Mouse (Mus musculus): Measurements from ENCODE around the gene 3110082I17Rik. TPM values are rescaled to one million over a fixed set of nuclear protein-coding genes. Genes with fewer than 3 reads are reported as not detected.
A peak's percentile ranks its signal among the peaks of the same experiment; 100 is the strongest.

The 3110082I17Rik gene
- polyA plus RNA-seq, 1 experiment from 2014 or later: 19.7 TPM

- ATAC-seq (ENCODE audit: low FRiP score, low TSS enrichment) (peak; percentile 43), DNase-seq (ENCODE audit: low spot score) (peak; percentile 82)
- H3K36me3 ChIP-seq (ENCODE audit: control insufficient read depth, insufficient read depth, low read length): no peaks in the 10 kb centered on the region
- H3K27ac ChIP-seq (replicated peaks): peak overlapping the region; percentile 85
- no peak overlapping the region for H3K9ac ChIP-seq (ENCODE audit: low read length)
- TF ChIP-seq EP300 (optimal IDR thresholded peaks at IDR 0.05) (no peak), CTCF (IDR thresholded peaks at IDR 0.05; ENCODE audit: low read depth) (no peak)
- H3K4me2 ChIP-seq (replicated peaks; ENCODE audit: low read depth): peak overlapping the region; percentile 17; the same call in 1 of the 2 replicates
- H3K4me3 ChIP-seq (ENCODE audit: low read depth, low read length): no peak overlapping the region; the same call in 1 of the 2 replicates
- H3K27me3 ChIP-seq (ENCODE audit: control insufficient read depth, insufficient read depth, low read length): no peaks in the 10 kb centered on the region
- peaks cover 15% of the 10 kb centered on the region; the same call in 1 of the 2 replicates for H3K4me1 ChIP-seq (replicated peaks; ENCODE audit: control insufficient read depth, insufficient read depth)
- no peaks in the 10 kb centered on the region for H3K9me3 ChIP-seq (ENCODE audit: control insufficient read depth, low read length)
- whole genome bisulfite sequencing: 26% methylated on average over 21 of the region's 21 CpGs
Measured at GRCm38 (mm10) chr5:139378986-139379629, 81.2 kb downstream of the 3110082I17Rik start.

GRCm38 (mm10) chr5:139378271-139378556 lies 82.1 kb downstream of the 3110082I17Rik start:
- TF ChIP-seq CTCF (IDR thresholded peaks at IDR 0.05; ENCODE audit: low read depth) (no peak), EP300 (optimal IDR thresholded peaks at IDR 0.05) (no peak)
- ATAC-seq (ENCODE audit: low FRiP score, low TSS enrichment): no peak
- H3K27ac ChIP-seq (replicated peaks): peak overlapping the region; percentile 65; the same call in 1 of the 2 replicates
- H3K9ac ChIP-seq (ENCODE audit: low read length): no peak overlapping the region
- no peaks in the 10 kb centered on the region for H3K9me3 ChIP-seq (ENCODE audit: control insufficient read depth, low read length)
- 80% methylated on average over 7 of the region's 7 CpGs for WGBS
- no peak overlapping the region for H3K4me3 ChIP-seq (ENCODE audit: low read depth, low read length)
- H3K4me1 ChIP-seq (replicated peaks; ENCODE audit: control insufficient read depth, insufficient read depth): peaks cover 15% of the 10 kb centered on the region; the same call in 1 of the 2 replicates
- DNase-seq (ENCODE audit: low spot score): no peak
- no peaks in the 10 kb centered on the region for H3K27me3 ChIP-seq (ENCODE audit: control insufficient read depth, insufficient read depth, low read length)
- H3K36me3 ChIP-seq (ENCODE audit: control insufficient read depth, insufficient read depth, low read length): no peaks in the 10 kb centered on the region
- H3K4me2 ChIP-seq (replicated peaks; ENCODE audit: low read depth): no peak overlapping the region

- ATAC-seq (ENCODE audit: low FRiP score, low TSS enrichment) (no peak), DNase-seq (ENCODE audit: low spot score) (no peak)
- Histone ChIP-seq H3K9me3 (ENCODE audit: control insufficient read depth, low read length) (no peaks in the 10 kb centered on the region), H3K27me3 (ENCODE audit: control insufficient read depth, insufficient read depth, low read length) (no peaks in the 10 kb centered on the region), H3K4me2 (replicated peaks; ENCODE audit: low read depth) (no peak within 1 kb of the TSS), H3K36me3 (ENCODE audit: control insufficient read depth, insufficient read depth, low read length) (no peaks in the 10 kb centered on the region), H3K4me3 (ENCODE audit: low read depth, low read length) (no peak within 1 kb of the TSS), H3K9ac (ENCODE audit: low read length) (peak within 1 kb of the TSS; percentile 18; the same call in 1 of the 2 replicates), H3K27ac (replicated peaks) (peak within 1 kb of the TSS; percentile 85), H3K4me1 (replicated peaks; ENCODE audit: control insufficient read depth, insufficient read depth) (peaks cover 15% of the 10 kb centered on the region; the same call in 1 of the 2 replicates)
- no peak for TF ChIP-seq CTCF (IDR thresholded peaks at IDR 0.05; ENCODE audit: low read depth)
- WGBS: 44% methylated on average over 18 of the region's 18 CpGs
Measured at GRCm38 (mm10) chr5:139377468-139378270, 82.7 kb downstream of the 3110082I17Rik start, which contains the start of gene Gpr146. Gene Gpr146 (plus strand): TSS chr5:139377697.

GRCm38 (mm10) chr5:139374841-139375240 lies 85.5 kb downstream of the 3110082I17Rik start:
- no peak overlapping the region for H3K4me2 ChIP-seq (replicated peaks; ENCODE audit: low read depth)
- peaks cover 11% of the 10 kb centered on the region for H3K4me1 ChIP-seq (replicated peaks; ENCODE audit: control insufficient read depth, insufficient read depth)
- TF ChIP-seq CTCF (IDR thresholded peaks at IDR 0.05; ENCODE audit: low read depth): no peak
- TF ChIP-seq EP300 (optimal IDR thresholded peaks at IDR 0.05): no peak
- no peaks in the 10 kb centered on the region for H3K36me3 ChIP-seq (ENCODE audit: control insufficient read depth, insufficient read depth, low read length)
- H3K27ac ChIP-seq (replicated peaks): no peak overlapping the region
- no peak overlapping the region for H3K9ac ChIP-seq (ENCODE audit: low read length)
- H3K27me3 ChIP-seq (ENCODE audit: control insufficient read depth, insufficient read depth, low read length): no peaks in the 10 kb centered on the region
- H3K4me3 ChIP-seq (ENCODE audit: low read depth, low read length): no peak overlapping the region
- DNase-seq (ENCODE audit: low spot score) (no peak), ATAC-seq (ENCODE audit: low FRiP score, low TSS enrichment) (no peak)
- no peaks in the 10 kb centered on the region for H3K9me3 ChIP-seq (ENCODE audit: control insufficient read depth, low read length)
- WGBS: 52% methylated on average over 2 of the region's 2 CpGs

GRCm38 (mm10) chr5:139373889-139374444 lies 86.4 kb downstream of the 3110082I17Rik start:
- ATAC-seq (ENCODE audit: low FRiP score, low TSS enrichment): no peak
- no peak for DNase-seq (ENCODE audit: low spot score)
- Histone ChIP-seq H3K27ac (replicated peaks) (no peak overlapping the region), H3K4me1 (replicated peaks; ENCODE audit: control insufficient read depth, insufficient read depth) (peaks cover 5% of the 10 kb centered on the region), H3K4me3 (ENCODE audit: low read depth, low read length) (no peak overlapping the region), H3K36me3 (ENCODE audit: control insufficient read depth, insufficient read depth, low read length) (no peaks in the 10 kb centered on the region), H3K4me2 (replicated peaks; ENCODE audit: low read depth) (no peak overlapping the region), H3K27me3 (ENCODE audit: control insufficient read depth, insufficient read depth, low read length) (no peaks in the 10 kb centered on the region), H3K9me3 (ENCODE audit: control insufficient read depth, low read length) (no peaks in the 10 kb centered on the region), H3K9ac (ENCODE audit: low read length) (no peak overlapping the region)
- TF ChIP-seq CTCF (IDR thresholded peaks at IDR 0.05; ENCODE audit: low read depth) (no peak), EP300 (optimal IDR thresholded peaks at IDR 0.05) (no peak)
- 68% methylated on average over 6 of the region's 6 CpGs for WGBS

All from stomach, postnatal 0 days (tissue).